Mouse (Mus musculus): ENCODE measurements around the gene B3gntl1. TPM values are rescaled to one million over a fixed set of nuclear protein-coding genes. Genes with fewer than 3 reads are reported as not detected.
"Not testable (repeated sequence)": the region's sequence is repeated elsewhere in the genome, so short reads cannot be mapped to it uniquely, and the experiment has no call there.

Gene B3gntl1
- polyA plus RNA-seq, 1 experiment from 2014 or later: 6.6 TPM

GRCm38 (mm10) chr11:121672312-121672989 is 502 bp downstream of the B3gntl1 start:
- 3% methylated on average over 22 of the region's 22 CpGs for WGBS
- peak; percentile 80 for ATAC-seq
- Histone ChIP-seq H3K4me3 (ENCODE audit: low read depth, low read length) (peak overlapping the region; percentile 56), H3K9ac (ENCODE audit: low read depth, low read length) (peak overlapping the region; percentile 80), H3K4me2 (ENCODE audit: low read length) (peak overlapping the region; percentile 88), H3K27ac (ENCODE audit: low read length) (peak overlapping the region; percentile 90), H3K27me3 (ENCODE audit: control insufficient read depth, insufficient read depth, low read depth, low read length) (no peaks in the 10 kb centered on the region), H3K36me3 (ENCODE audit: control insufficient read depth, insufficient read depth, low read length) (no peaks in the 10 kb centered on the region), H3K9me3 (replicated peaks; ENCODE audit: control insufficient read depth, low read length, poor library complexity, severe bottlenecking) (no peaks in the 10 kb centered on the region), H3K4me1 (ENCODE audit: control insufficient read depth, insufficient read depth, low read length) (peaks cover 8% of the 10 kb centered on the region; the same call in 1 of the 2 replicates)

- H3K27me3 ChIP-seq (ENCODE audit: control insufficient read depth, insufficient read depth, low read depth, low read length): no peaks in the 10 kb centered on the region
- 92% methylated on average over 5 of the region's 5 CpGs for WGBS
- no peak overlapping the region for H3K9ac ChIP-seq (ENCODE audit: low read depth, low read length)
- H3K9me3 ChIP-seq (replicated peaks; ENCODE audit: control insufficient read depth, low read length, poor library complexity, severe bottlenecking): no peaks in the 10 kb centered on the region
- no peaks in the 10 kb centered on the region for H3K36me3 ChIP-seq (ENCODE audit: control insufficient read depth, insufficient read depth, low read length)
- H3K4me1 ChIP-seq (ENCODE audit: control insufficient read depth, insufficient read depth, low read length): peaks cover 8% of the 10 kb centered on the region; the same call in 1 of the 2 replicates
- ATAC-seq: no peak
- no peak overlapping the region for H3K27ac ChIP-seq (ENCODE audit: low read length)
- H3K4me3 ChIP-seq (ENCODE audit: low read depth, low read length): no peak overlapping the region
- no peak overlapping the region for H3K4me2 ChIP-seq (ENCODE audit: low read length)
Measured at GRCm38 (mm10) chr11:121670926-121671325, 2.0 kb downstream of the B3gntl1 start.

GRCm38 (mm10) chr11:121668776-121669175 is 4.2 kb downstream of the B3gntl1 start:
- ATAC-seq: no peak
- H3K4me3 ChIP-seq (ENCODE audit: low read depth, low read length): no peak overlapping the region
- WGBS: 96% methylated on average over 5 of the region's 5 CpGs

GRCm38 (mm10) chr11:121667541-121667940 is 5.4 kb downstream of the B3gntl1 start:
- no peak overlapping the region for H3K27ac ChIP-seq (ENCODE audit: low read length)
- WGBS: 96% methylated on average over 4 of the region's 4 CpGs
- H3K4me3 ChIP-seq (ENCODE audit: low read depth, low read length): no peak overlapping the region
- H3K9ac ChIP-seq (ENCODE audit: low read depth, low read length): no peak overlapping the region
- no peaks in the 10 kb centered on the region for H3K36me3 ChIP-seq (ENCODE audit: control insufficient read depth, insufficient read depth, low read length)
- H3K27me3 ChIP-seq (ENCODE audit: control insufficient read depth, insufficient read depth, low read depth, low read length): no peaks in the 10 kb centered on the region
- peaks cover 5% of the 10 kb centered on the region; the same call in 1 of the 2 replicates for H3K4me1 ChIP-seq (ENCODE audit: control insufficient read depth, insufficient read depth, low read length)
- H3K4me2 ChIP-seq (ENCODE audit: low read length): no peak overlapping the region
- H3K9me3 ChIP-seq (replicated peaks; ENCODE audit: control insufficient read depth, low read length, poor library complexity, severe bottlenecking): no peaks in the 10 kb centered on the region
- no peak for ATAC-seq

More at GRCm38 (mm10) chr11:121668776-121669175, 4.2 kb downstream of the B3gntl1 start:
- Histone ChIP-seq H3K36me3 (ENCODE audit: control insufficient read depth, insufficient read depth, low read length) (no peaks in the 10 kb centered on the region), H3K9ac (ENCODE audit: low read depth, low read length) (no peak overlapping the region), H3K9me3 (replicated peaks; ENCODE audit: control insufficient read depth, low read length, poor library complexity, severe bottlenecking) (no peaks in the 10 kb centered on the region), H3K4me1 (ENCODE audit: control insufficient read depth, insufficient read depth, low read length) (peaks cover 8% of the 10 kb centered on the region; the same call in 1 of the 2 replicates), H3K27me3 (ENCODE audit: control insufficient read depth, insufficient read depth, low read depth, low read length) (no peaks in the 10 kb centered on the region), H3K27ac (ENCODE audit: low read length) (no peak overlapping the region), H3K4me2 (ENCODE audit: low read length) (no peak overlapping the region)

GRCm38 (mm10) chr11:121661116-121661515 is 11.8 kb downstream of the B3gntl1 start:
- no peaks in the 10 kb centered on the region for H3K9me3 ChIP-seq (replicated peaks; ENCODE audit: control insufficient read depth, low read length, poor library complexity, severe bottlenecking)
- no peak overlapping the region for H3K4me2 ChIP-seq (ENCODE audit: low read length)
- no peaks in the 10 kb centered on the region for H3K4me1 ChIP-seq (ENCODE audit: control insufficient read depth, insufficient read depth, low read length)
- ATAC-seq: no peak
- H3K36me3 ChIP-seq (ENCODE audit: control insufficient read depth, insufficient read depth, low read length): no peaks in the 10 kb centered on the region
- no peaks in the 10 kb centered on the region for H3K27me3 ChIP-seq (ENCODE audit: control insufficient read depth, insufficient read depth, low read depth, low read length)
- H3K9ac ChIP-seq (ENCODE audit: low read depth, low read length): no peak overlapping the region
- no peak overlapping the region for H3K4me3 ChIP-seq (ENCODE audit: low read depth, low read length)
- H3K27ac ChIP-seq (ENCODE audit: low read length): no peak overlapping the region
- 92% methylated on average over 2 of the region's 2 CpGs for WGBS

GRCm38 (mm10) chr11:121660604-121661003 is 12.3 kb downstream of the B3gntl1 start:
- H3K36me3 ChIP-seq (ENCODE audit: control insufficient read depth, insufficient read depth, low read length); H3K4me1 ChIP-seq (ENCODE audit: control insufficient read depth, insufficient read depth, low read length); H3K4me3 ChIP-seq (ENCODE audit: low read depth, low read length); H3K4me2 ChIP-seq (ENCODE audit: low read length); ATAC-seq; H3K9me3 ChIP-seq (replicated peaks; ENCODE audit: control insufficient read depth, low read length, poor library complexity, severe bottlenecking); H3K27me3 ChIP-seq (ENCODE audit: control insufficient read depth, insufficient read depth, low read depth, low read length); H3K9ac ChIP-seq (ENCODE audit: low read depth, low read length); H3K27ac ChIP-seq (ENCODE audit: low read length): not testable (repeated sequence)
- WGBS: 100% methylated on average over 2 of the region's 2 CpGs

GRCm38 (mm10) chr11:121658151-121658550 is 14.8 kb downstream of the B3gntl1 start:
- H3K4me3 ChIP-seq (ENCODE audit: low read depth, low read length): no peak overlapping the region
- no peaks in the 10 kb centered on the region for H3K4me1 ChIP-seq (ENCODE audit: control insufficient read depth, insufficient read depth, low read length)
- no peaks in the 10 kb centered on the region for H3K36me3 ChIP-seq (ENCODE audit: control insufficient read depth, insufficient read depth, low read length)
- WGBS: 66% methylated on average over 1 of the region's 1 CpGs
- no peak overlapping the region for H3K4me2 ChIP-seq (ENCODE audit: low read length)
- no peak for ATAC-seq
- no peak overlapping the region for H3K9ac ChIP-seq (ENCODE audit: low read depth, low read length)
- H3K27me3 ChIP-seq (ENCODE audit: control insufficient read depth, insufficient read depth, low read depth, low read length): no peaks in the 10 kb centered on the region
- H3K9me3 ChIP-seq (replicated peaks; ENCODE audit: control insufficient read depth, low read length, poor library complexity, severe bottlenecking): no peaks in the 10 kb centered on the region
- H3K27ac ChIP-seq (ENCODE audit: low read length): no peak overlapping the region

- Histone ChIP-seq H3K4me3 (ENCODE audit: low read depth, low read length) (no peak overlapping the region), H3K9me3 (replicated peaks; ENCODE audit: control insufficient read depth, low read length, poor library complexity, severe bottlenecking) (no peaks in the 10 kb centered on the region), H3K27ac (ENCODE audit: low read length) (no peak overlapping the region), H3K9ac (ENCODE audit: low read depth, low read length) (no peak overlapping the region), H3K4me1 (ENCODE audit: control insufficient read depth, insufficient read depth, low read length) (no peaks in the 10 kb centered on the region), H3K36me3 (ENCODE audit: control insufficient read depth, insufficient read depth, low read length) (no peaks in the 10 kb centered on the region), H3K4me2 (ENCODE audit: low read length) (no peak overlapping the region), H3K27me3 (ENCODE audit: control insufficient read depth, insufficient read depth, low read depth, low read length) (no peaks in the 10 kb centered on the region)
- WGBS: 82% methylated on average over 6 of the region's 6 CpGs
- no peak for ATAC-seq
Measured at GRCm38 (mm10) chr11:121655807-121656511, 17.0 kb downstream of the B3gntl1 start.

- 87% methylated on average over 6 of the region's 6 CpGs for WGBS
- no peak for ATAC-seq
- H3K9ac ChIP-seq (ENCODE audit: low read depth, low read length): no peak overlapping the region
- H3K36me3 ChIP-seq (ENCODE audit: control insufficient read depth, insufficient read depth, low read length): no peaks in the 10 kb centered on the region
- no peaks in the 10 kb centered on the region for H3K27me3 ChIP-seq (ENCODE audit: control insufficient read depth, insufficient read depth, low read depth, low read length)
- no peaks in the 10 kb centered on the region for H3K4me1 ChIP-seq (ENCODE audit: control insufficient read depth, insufficient read depth, low read length)
- H3K27ac ChIP-seq (ENCODE audit: low read length): no peak overlapping the region
- no peaks in the 10 kb centered on the region for H3K9me3 ChIP-seq (replicated peaks; ENCODE audit: control insufficient read depth, low read length, poor library complexity, severe bottlenecking)
- H3K4me2 ChIP-seq (ENCODE audit: low read length): no peak overlapping the region
- H3K4me3 ChIP-seq (ENCODE audit: low read depth, low read length): no peak overlapping the region
Measured at GRCm38 (mm10) chr11:121655166-121655806, 17.7 kb downstream of the B3gntl1 start.
